Mouse (Mus musculus) spleen, adult 2 months (tissue): ENCODE results near the gene Htra2. TPM values are rescaled to one million over a fixed set of nuclear protein-coding genes. Genes with fewer than 3 reads are reported as not detected.
A peak's percentile ranks its signal among the peaks of the same experiment; 100 is the strongest.

ENCODE experiments used
- DNase-seq, 2 experiments: peaks; one replicate each; pipeline versions ENCODE4 v3.0.0 to v3.0.0-alpha.2; 2012 to 2021; ENCODE audit warnings: low spot score in 2 of 2, low read depth in 1 of 2
- H3K27ac ChIP-seq: fragments of 200-500 bp; 2 replicates; pipeline ENCODE4 v1.5.1; 2012; ENCODE audit warnings: low read length, inconsistent platforms; ENCODE audit not compliant: insufficient read depth
- H3K27me3 ChIP-seq: fragments of 200-500 bp; 2 replicates; pipeline ENCODE4 v1.6.1; 2012; ENCODE audit warnings: mild to moderate bottlenecking, moderate library complexity, low read length, inconsistent platforms; ENCODE audit not compliant: control insufficient read depth, insufficient read depth
- H3K36me3 ChIP-seq: fragments of 200-500 bp; 2 replicates; pipeline ENCODE4 v1.6.1; 2012; ENCODE audit warnings: mild to moderate bottlenecking, low read length, inconsistent platforms; ENCODE audit not compliant: control insufficient read depth, insufficient read depth
- H3K4me1 ChIP-seq: fragments of 200-500 bp; 2 replicates; pipeline ENCODE4 v1.6.1; 2011; ENCODE audit warnings: inconsistent platforms; ENCODE audit not compliant: control insufficient read depth, insufficient read depth, insufficient read length
- H3K4me3 ChIP-seq: fragments of 200-500 bp; 2 replicates; pipeline ENCODE4 v1.5.1; 2011; ENCODE audit warnings: mild to moderate bottlenecking, inconsistent platforms; ENCODE audit not compliant: insufficient read depth, insufficient read length; ENCODE audit errors: extremely low read depth
- CTCF ChIP-seq: fragments of 200-500 bp; IDR thresholded peaks from 2 replicates; pipeline ENCODE4 v1.5.1; 2011; ENCODE audit warnings: mild to moderate bottlenecking, inconsistent platforms; ENCODE audit not compliant: insufficient read depth, insufficient read length, insufficient replicate concordance; ENCODE audit errors: extremely low read depth
- POLR2A ChIP-seq: fragments of 200-500 bp; IDR thresholded peaks from 2 replicates; pipeline ENCODE4 v1.6.1; 2011; ENCODE audit warnings: low read depth, low read length, inconsistent platforms
- WGBS: fragments of 180-500 bp; shearing (Covaris S2); methylation state at CpG from one replicate; pipeline ENCODE4 v1.1.7; 2018; 5-methylcytosine and 5-hydroxymethylcytosine counted together
- polyA plus RNA-seq: library from polyadenylated mRNA; depleted of rRNA; stranded (reverse); fragments of >200 nt; gene quantifications from 2 replicates; pipeline ENCODE4 v1.2.3, GENCODE M21; 2012

The Htra2 gene
- polyA plus RNA-seq, 1 experiment = 59.1 TPM

GRCm38 (mm10) chr6:83032769-83033191 is 22.3 kb downstream of the Htra2 start:
- H3K4me1 ChIP-seq = peaks cover 4% of the 10 kb centered on the region; the same call in 1 of the 2 replicates
- peak in 1 of 2 experiments; percentile 54 for DNase-seq
- H3K36me3 ChIP-seq = peaks cover 13% of the 10 kb centered on the region
- peak; percentile 3; the same call in 1 of the 2 replicates for TF ChIP-seq CTCF
- TF ChIP-seq POLR2A = no peak
- H3K27me3 ChIP-seq = no peaks in the 10 kb centered on the region
- H3K27ac ChIP-seq = peak overlapping the region; percentile 83
- H3K4me3 ChIP-seq = peak overlapping the region; percentile 96
- under 1% methylated on average over 31 of the region's 31 CpGs for WGBS

GRCm38 (mm10) chr6:83031921-83032590 is 23.0 kb downstream of the Htra2 start:
- Histone ChIP-seq H3K4me3 (peak overlapping the region; percentile 96), H3K36me3 (peaks cover 13% of the 10 kb centered on the region), H3K4me1 (peaks cover 5% of the 10 kb centered on the region; the same call in 1 of the 2 replicates), H3K27me3 (no peaks in the 10 kb centered on the region), H3K27ac (no peak overlapping the region)
- TF ChIP-seq POLR2A = no peak
- TF ChIP-seq CTCF = no peak
- 83% methylated on average over 18 of the region's 18 CpGs for WGBS
- no peak for DNase-seq

GRCm38 (mm10) chr6:83031111-83031510 is 24.0 kb downstream of the Htra2 start:
- no peak for DNase-seq
- no peak overlapping the region for H3K27ac ChIP-seq
- TF ChIP-seq CTCF (no peak), POLR2A (no peak)
- H3K4me1 ChIP-seq = peaks cover 5% of the 10 kb centered on the region; the same call in 1 of the 2 replicates
- H3K36me3 ChIP-seq = peaks cover 13% of the 10 kb centered on the region
- no peak overlapping the region for H3K4me3 ChIP-seq
- WGBS = 92% methylated on average over 7 of the region's 7 CpGs
- H3K27me3 ChIP-seq = no peaks in the 10 kb centered on the region

- 87% methylated on average over 10 of the region's 10 CpGs for WGBS
- no peak for TF ChIP-seq CTCF
- TF ChIP-seq POLR2A = no peak
- H3K27me3 ChIP-seq = no peaks in the 10 kb centered on the region
- no peak for DNase-seq
- H3K36me3 ChIP-seq = peaks cover 13% of the 10 kb centered on the region
- no peak overlapping the region for H3K27ac ChIP-seq
- H3K4me3 ChIP-seq = no peak overlapping the region
- peaks cover 5% of the 10 kb centered on the region; the same call in 1 of the 2 replicates for H3K4me1 ChIP-seq
Observed at GRCm38 (mm10) chr6:83029777-83030176, 25.3 kb downstream of the Htra2 start.

GRCm38 (mm10) chr6:83027706-83028105 is 27.4 kb downstream of the Htra2 start:
- no peak for TF ChIP-seq CTCF
- no peak for TF ChIP-seq POLR2A
- H3K4me3 ChIP-seq = no peak overlapping the region
- H3K4me1 ChIP-seq = peaks cover 5% of the 10 kb centered on the region; the same call in 1 of the 2 replicates
- no peak for DNase-seq
- H3K27ac ChIP-seq = no peak overlapping the region
- H3K36me3 ChIP-seq = peaks cover 13% of the 10 kb centered on the region
- WGBS = 28% methylated on average over 8 of the region's 9 CpGs
- no peaks in the 10 kb centered on the region for H3K27me3 ChIP-seq

GRCm38 (mm10) chr6:83027293-83027692 is 27.8 kb downstream of the Htra2 start:
- H3K4me1 ChIP-seq = peaks cover 5% of the 10 kb centered on the region; the same call in 1 of the 2 replicates
- TF ChIP-seq POLR2A = no peak
- TF ChIP-seq CTCF = no peak
- H3K36me3 ChIP-seq = peaks cover 13% of the 10 kb centered on the region
- no peak for DNase-seq
- no peaks in the 10 kb centered on the region for H3K27me3 ChIP-seq
- 78% methylated on average over 8 of the region's 8 CpGs for WGBS
- H3K4me3 ChIP-seq = no peak overlapping the region
- no peak overlapping the region for H3K27ac ChIP-seq

GRCm38 (mm10) chr6:83025221-83025620 is 29.9 kb downstream of the Htra2 start:
- H3K36me3 ChIP-seq = no peaks in the 10 kb centered on the region
- peaks cover 5% of the 10 kb centered on the region; the same call in 1 of the 2 replicates for H3K4me1 ChIP-seq
- no peak overlapping the region for H3K27ac ChIP-seq
- no peak overlapping the region for H3K4me3 ChIP-seq
- TF ChIP-seq POLR2A (no peak), CTCF (no peak)
- 97% methylated on average over 4 of the region's 4 CpGs for WGBS
- H3K27me3 ChIP-seq = no peaks in the 10 kb centered on the region
- DNase-seq = no peak
